Mouse (Mus musculus) neutrophil, adult 5-6 weeks (primary cell): ENCODE results near the gene Opn1sw. TPM values are rescaled to one million over a fixed set of nuclear protein-coding genes. Genes with fewer than 3 reads are reported as not detected.

Source experiments
- ATAC-seq: fragments of 151-379, 151-347 bp; 2 replicates; pipeline ENCODE4 v1.8.0; 2017; ENCODE audit warnings: mild to moderate bottlenecking, moderate TSS enrichment; ENCODE audit not compliant: insufficient number of reproducible peaks, poor library complexity, low FRiP score, severe bottlenecking; ENCODE audit errors: extremely low read depth
- total RNA-seq: library from RNA; stranded (forward); fragments of 200-1000 nt; gene quantifications from 2 replicates; pipeline ENCODE4 v1.2.3, GENCODE M21; 2017

The Opn1sw gene
- not detected in 2 replicates for total RNA-seq

GRCm38 (mm10) chr6:29388052-29388518 is at the start of gene Opn1sw:
TSS of gene Opn1sw (minus strand) at chr6:29388468.
- no peak for ATAC-seq

GRCm38 (mm10) chr6:29436461-29436934 is 48.2 kb upstream of the Opn1sw start:
- ATAC-seq = no peak

DNA sequence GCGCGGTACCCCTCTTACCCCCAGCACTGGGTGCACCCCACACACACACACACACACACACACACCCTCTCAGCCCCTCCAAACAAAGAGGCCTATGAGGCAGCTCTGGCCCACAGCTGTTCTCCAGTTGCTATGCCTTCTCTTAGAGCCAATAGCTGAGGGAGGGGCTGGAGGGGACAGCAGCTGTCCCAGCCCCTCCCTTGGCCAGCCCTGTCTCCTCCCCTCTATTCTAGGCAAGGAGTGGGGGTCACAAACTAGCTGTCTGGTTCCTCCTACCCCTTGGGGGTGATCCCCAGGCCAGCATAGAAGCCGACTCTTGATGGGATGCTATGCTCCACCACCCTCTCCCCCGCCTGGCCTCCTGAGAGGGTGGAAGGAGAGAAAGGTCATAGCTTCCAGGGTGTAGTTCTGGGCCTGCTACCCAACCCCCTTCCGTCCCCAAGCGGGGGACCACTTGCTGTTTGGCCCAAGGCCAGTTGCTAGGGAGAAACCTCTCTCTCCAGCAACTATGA is 47.7 kb upstream of the Opn1sw start:
- ATAC-seq = no peak

GRCm38 (mm10) chr6:29434911-29435691 is 46.8 kb upstream of the Opn1sw start:
- no peak for ATAC-seq

DNA sequence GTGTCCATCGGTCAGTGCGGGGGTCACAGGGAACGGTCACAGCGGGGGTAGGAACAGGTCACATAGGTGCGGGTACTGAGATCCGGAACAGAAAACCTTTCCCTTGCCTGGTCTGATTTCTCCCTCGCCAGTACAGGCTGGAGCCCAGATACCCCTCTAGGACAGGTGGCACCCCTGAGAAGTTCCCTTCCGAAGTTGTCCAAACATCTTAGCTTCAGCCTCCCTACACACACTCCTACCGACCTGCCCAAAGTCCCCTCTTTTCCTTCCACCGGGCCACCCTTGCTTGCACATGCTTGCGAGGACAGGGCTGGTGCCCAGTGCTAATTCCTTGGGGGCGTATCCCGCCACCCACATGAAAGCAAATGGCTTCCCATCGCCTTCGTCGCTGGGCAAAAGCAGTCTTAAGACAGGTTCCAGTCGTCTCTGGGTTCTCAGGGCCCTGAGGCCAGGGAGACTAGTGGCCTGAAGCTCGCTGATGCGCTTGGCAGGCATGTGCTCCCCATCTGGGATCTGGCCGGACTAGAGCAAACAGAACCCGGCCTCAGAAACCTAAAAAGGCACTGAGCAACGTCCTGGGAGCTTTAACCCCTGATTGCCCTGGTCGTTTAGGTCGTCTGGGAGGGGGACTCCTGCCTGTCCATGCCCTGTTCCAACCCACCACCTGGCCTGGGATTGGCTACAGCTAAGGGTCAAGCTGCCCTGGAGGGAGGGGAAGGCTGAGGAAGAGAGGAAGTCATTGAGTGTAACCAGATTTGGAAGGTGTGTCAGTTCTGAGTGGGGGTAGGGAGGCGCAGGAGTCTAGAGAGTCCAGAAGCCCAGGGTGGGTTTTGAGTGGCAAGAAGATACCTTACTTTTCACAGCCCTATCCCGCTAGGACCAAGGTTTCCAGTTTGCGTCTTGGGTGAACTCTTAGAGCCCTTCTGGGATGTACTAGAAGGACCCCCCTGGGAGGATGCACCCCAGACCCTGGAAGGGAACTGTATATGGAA is 45.8 kb upstream of the Opn1sw start:
- ATAC-seq = no peak

GRCm38 (mm10) chr6:29433038-29433803 is 45.0 kb upstream of the Opn1sw start, which contains the start of gene Flnc:
TSS of gene Flnc (plus strand) at chr6:29433256.
- no peak for ATAC-seq

GRCm38 (mm10) chr6:29432676-29433037 is 44.4 kb upstream of the Opn1sw start:
- ATAC-seq = no peak

DNA sequence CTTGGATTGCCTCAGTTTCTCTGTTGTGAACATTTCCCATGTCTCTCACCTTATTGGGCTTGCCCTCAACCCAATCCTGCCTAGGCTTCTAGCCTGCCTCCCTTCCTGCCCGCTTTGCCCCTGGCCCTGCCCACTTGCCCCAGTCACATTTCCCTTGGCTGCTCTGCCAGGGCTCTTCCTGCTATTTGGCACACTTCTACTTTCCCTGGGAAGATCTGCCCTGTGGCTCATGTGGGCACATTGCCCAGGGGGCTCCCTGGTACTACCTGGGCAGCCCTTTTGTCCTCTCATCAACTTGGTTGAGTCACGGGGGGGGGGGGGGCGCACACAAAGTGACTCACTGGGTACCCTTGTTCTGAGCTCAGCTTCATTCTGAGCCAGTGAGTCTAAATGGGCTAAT is 43.9 kb upstream of the Opn1sw start:
- no peak for ATAC-seq

- ATAC-seq = no peak
These were observed 43.2 kb upstream of the Opn1sw start for GRCm38 (mm10) chr6:29431473-29431872.

- no peak for ATAC-seq
These were observed 42.6 kb upstream of the Opn1sw start for GRCm38 (mm10) chr6:29430681-29431420.

DNA sequence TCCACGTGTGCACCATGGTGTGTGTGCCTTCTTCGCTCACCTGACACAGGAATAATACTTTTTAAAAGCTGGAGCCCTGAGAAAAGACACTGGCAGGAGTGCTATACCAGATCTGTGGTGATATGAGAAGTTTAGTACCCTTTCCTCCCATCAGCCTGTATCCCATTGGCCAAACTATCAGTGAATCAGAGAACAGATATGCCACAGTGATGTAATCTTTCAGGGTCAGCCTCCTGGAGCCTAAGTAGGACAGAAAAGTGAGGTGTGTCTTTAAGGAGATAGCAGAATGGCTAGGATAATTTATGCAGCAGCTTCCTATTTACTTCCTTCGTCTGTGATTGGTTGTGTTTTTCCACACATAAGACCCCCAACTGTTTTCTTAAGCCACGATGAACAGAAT is 39.9 kb upstream of the Opn1sw start:
- ATAC-seq = no peak

GRCm38 (mm10) chr6:29426331-29426730 is 38.1 kb upstream of the Opn1sw start:
- no peak for ATAC-seq

DNA sequence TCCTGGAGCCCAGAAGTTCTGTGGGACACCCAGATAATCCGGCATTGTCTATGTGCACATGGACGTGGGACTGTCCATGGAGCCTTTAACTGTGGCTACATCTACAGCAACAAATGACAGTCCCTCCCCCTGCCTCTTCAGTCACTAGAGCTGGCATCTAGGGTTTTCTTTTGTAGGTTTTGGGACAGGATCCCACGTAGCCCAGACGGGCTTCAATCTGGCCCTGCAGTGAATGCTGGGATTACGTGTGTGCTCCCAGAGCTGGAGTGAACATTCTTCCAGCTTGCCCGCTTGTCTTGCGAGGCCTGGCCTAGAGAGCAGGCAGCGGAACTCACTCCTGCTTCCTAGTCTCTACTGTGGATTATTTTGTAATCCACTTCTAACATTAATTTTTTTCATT is 36.9 kb upstream of the Opn1sw start:
- ATAC-seq = no peak

DNA sequence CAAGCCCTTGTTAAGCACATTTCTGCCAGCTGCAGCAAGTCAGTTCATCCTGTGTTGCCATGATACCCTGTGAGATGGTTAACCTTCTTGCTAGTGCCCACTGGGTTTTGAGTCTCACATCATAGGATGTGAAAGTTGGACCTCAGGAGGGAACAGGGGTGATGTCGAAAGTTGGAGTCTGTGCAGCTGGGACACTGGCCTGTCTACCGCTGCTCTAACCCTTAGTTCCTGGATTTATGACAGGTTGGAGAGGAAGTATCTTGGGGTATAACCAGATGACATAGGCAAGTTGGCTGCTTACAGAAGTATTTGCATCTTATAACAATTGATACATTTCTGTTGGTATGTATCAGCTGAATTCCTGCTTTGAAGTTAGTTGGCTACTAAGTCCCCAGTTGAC is 32.3 kb upstream of the Opn1sw start:
- no peak for ATAC-seq

GRCm38 (mm10) chr6:29415446-29415845 is 27.2 kb upstream of the Opn1sw start:
- ATAC-seq = no peak

GRCm38 (mm10) chr6:29406412-29406811 is 18.1 kb upstream of the Opn1sw start:
- ATAC-seq = no peak

GRCm38 (mm10) chr6:29402693-29403342 is 14.6 kb upstream of the Opn1sw start:
- ATAC-seq = no peak

DNA sequence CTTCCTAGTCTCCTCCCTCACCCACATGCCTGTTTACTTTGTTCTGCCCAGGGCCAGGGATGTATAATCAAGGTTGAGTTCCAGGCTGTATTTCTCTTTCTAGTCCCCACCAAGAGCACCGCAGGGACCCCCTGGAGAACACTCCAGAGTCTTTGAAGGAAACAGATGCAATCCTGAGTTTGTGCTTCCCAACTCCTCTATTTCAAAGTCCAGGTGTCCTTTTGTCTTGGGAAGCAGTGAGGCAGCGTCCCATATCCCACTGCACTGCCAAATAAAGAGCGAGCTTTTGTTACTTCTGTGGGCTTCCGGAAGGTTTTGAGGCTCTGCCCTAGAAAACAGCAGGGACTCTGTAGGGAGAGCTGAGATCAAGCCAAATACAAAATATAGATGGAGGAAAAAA is 11.6 kb upstream of the Opn1sw start:
- no peak for ATAC-seq
